Comparison of ENCODE assay signal across 9 mouse cellular contexts in the genomic region with DNA sequence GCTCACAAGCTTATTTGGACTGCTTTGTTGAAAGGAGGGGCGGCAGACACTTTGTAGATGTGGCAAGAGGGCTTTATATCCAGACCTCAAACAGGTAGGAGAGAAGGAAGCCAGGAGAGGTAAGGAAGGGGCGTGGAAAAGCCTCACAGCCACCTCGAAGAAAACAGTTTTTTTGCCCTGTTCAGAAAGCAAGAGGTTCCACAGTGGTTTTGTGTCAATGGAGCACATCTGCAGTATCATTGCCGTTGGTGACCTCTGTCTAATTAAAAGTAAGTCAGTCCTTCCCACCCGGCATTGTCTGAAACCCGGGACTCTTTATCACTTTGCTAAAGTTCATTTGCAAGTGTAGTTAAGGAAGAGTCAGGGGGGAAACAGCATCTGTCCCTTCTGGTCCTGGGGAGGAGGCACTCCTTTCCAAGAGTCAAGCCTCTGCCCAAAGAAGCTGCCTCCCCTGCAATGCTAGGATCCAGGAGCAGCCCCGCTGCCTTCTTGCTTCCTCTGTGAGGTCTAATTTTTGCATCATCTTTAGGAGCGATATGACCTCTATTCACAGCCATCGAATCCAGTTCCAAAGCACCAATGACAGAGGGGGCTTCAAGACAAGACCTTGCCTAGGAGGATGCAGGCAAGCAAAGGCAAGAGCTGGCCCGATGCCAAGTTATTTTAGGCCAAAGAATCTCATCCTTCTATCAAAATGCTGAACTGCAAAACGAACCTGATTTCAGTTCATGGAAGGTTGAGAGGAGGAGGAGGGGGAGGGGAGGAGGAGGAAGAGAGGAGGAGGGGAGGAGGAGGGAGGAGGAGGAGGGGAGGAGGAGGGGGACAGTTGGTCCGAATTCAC. TPM values are rescaled to one million over a fixed set of nuclear protein-coding genes. Genes with fewer than 3 reads are reported as not detected.
DNase-seq lines count a peak whose midpoint lies in the region; ATAC-seq and TF ChIP-seq lines count a peak whose summit lies in the region.
"Had no signal": no experiment of that assay in that cellular context is flagged by ENCODE, and none has a peak within 500 bp of the region (broad histone marks: within the 10 kb centered on the region; RNA-seq: fewer than 3 reads in every experiment).

No protein-coding gene starts in this region.

- H3K4me3 ChIP-seq in heart, embryonic 11.5 days (ENCODE audit: low read depth, low read length) = peak overlapping the region; percentile 51
- no peak overlapping the region for H3K4me3 ChIP-seq in heart, adult 2 months
- H3K4me3 ChIP-seq in forebrain, embryonic 14.5 days (ENCODE audit: low read depth, low read length) = peak overlapping the region; percentile 52

- H3K4me2 ChIP-seq in heart, embryonic 11.5 days = peak overlapping the region; percentile 90
- peak overlapping the region; percentile 73 for H3K4me2 ChIP-seq in forebrain, embryonic 14.5 days (ENCODE audit: low read length)

- no peaks in the 10 kb centered on the region for H3K4me1 ChIP-seq in heart, embryonic 11.5 days (ENCODE audit: control insufficient read depth, insufficient read depth, low read length)
- no peaks in the 10 kb centered on the region for H3K4me1 ChIP-seq in heart, adult 2 months (ENCODE audit: control insufficient read depth, insufficient read depth, low read length)
- peaks cover 5% of the 10 kb centered on the region for H3K4me1 ChIP-seq in forebrain, embryonic 14.5 days (ENCODE audit: control insufficient read depth, insufficient read depth, low read length)

- intact Hi-C loops in heart, adult 2 months (cut with DNase I) = no loop called here

- no peak for ATAC-seq in heart, embryonic 11.5 days (replicated peaks; ENCODE audit: insufficient number of reproducible peaks, low FRiP score, low TSS enrichment)
- ATAC-seq in cerebellum, adult (ENCODE audit: insufficient number of reproducible peaks, low FRiP score, low TSS enrichment) = peak; percentile 33
- ATAC-seq in forebrain, embryonic 14.5 days = peak; percentile 61

- no peaks in the 10 kb centered on the region for H3K36me3 ChIP-seq in heart, embryonic 11.5 days (ENCODE audit: control insufficient read depth, insufficient read depth, low read length)
- H3K36me3 ChIP-seq in heart, adult 2 months (ENCODE audit: control insufficient read depth, insufficient read depth, low read length) = no peaks in the 10 kb centered on the region
- H3K36me3 ChIP-seq in forebrain, embryonic 14.5 days (ENCODE audit: control insufficient read depth, insufficient read depth, low read length) = no peaks in the 10 kb centered on the region

- DNase-seq in heart, adult 2 months = no peak
- DNase-seq in forebrain, embryonic 14.5 days (ENCODE audit: low spot score) = peak; percentile 61
- DNase-seq in kidney, postnatal 4 days = peak; percentile 17 to 32
- peak; percentile 6 for DNase-seq in lung, postnatal 10 days
- DNase-seq in right cerebral cortex, postnatal 25 days = peak; percentile 28
- no peak for DNase-seq in thymus, postnatal 25 days

- no peak for TF ChIP-seq EP300 in heart, adult 2 months (IDR thresholded peaks at IDR 0.05; ENCODE audit: insufficient read depth, low read depth, low read length)

- no peak for TF ChIP-seq CTCF in heart, adult 2 months (IDR thresholded peaks at IDR 0.05)

- 4% methylated on average over 12 of the region's 12 CpGs for WGBS in heart, embryonic 11.5 days (ENCODE audit: insufficient replicate concordance)
- WGBS in heart, adult 2 months = 5% methylated on average over 12 of the region's 12 CpGs
- WGBS in forebrain, embryonic 14.5 days = 9% methylated on average over 12 of the region's 12 CpGs

- H3K79me2 ChIP-seq in heart, adult 2 months (replicated peaks; ENCODE audit: control insufficient read depth, insufficient read depth, low read length) = no peaks in the 10 kb centered on the region

- peaks cover 7% of the 10 kb centered on the region; the same call in 1 of the 2 replicates for H3K27me3 ChIP-seq in heart, embryonic 11.5 days (ENCODE audit: control insufficient read depth, insufficient read depth, low read length)
- no peaks in the 10 kb centered on the region; the same call in 1 of the 2 replicates for H3K27me3 ChIP-seq in heart, adult 2 months (ENCODE audit: control insufficient read depth, insufficient read depth, low read length)
- H3K27me3 ChIP-seq in forebrain, embryonic 14.5 days (replicated peaks; ENCODE audit: control insufficient read depth, insufficient read depth, low read length) = no peaks in the 10 kb centered on the region

- no peak overlapping the region for H3K9ac ChIP-seq in heart, embryonic 11.5 days (ENCODE audit: low read depth, low read length)
- no peak overlapping the region for H3K9ac ChIP-seq in heart, adult 2 months (ENCODE audit: low read depth, low read length)
- H3K9ac ChIP-seq in forebrain, embryonic 14.5 days (ENCODE audit: low read length) = peak overlapping the region; percentile 64

- no peak for TF ChIP-seq POLR2A in heart, adult 2 months (IDR thresholded peaks at IDR 0.05; ENCODE audit: insufficient read depth, low read depth, low read length)

- no peaks in the 10 kb centered on the region for H3K9me3 ChIP-seq in heart, embryonic 11.5 days (replicated peaks; ENCODE audit: control insufficient read depth, low read length)
- H3K9me3 ChIP-seq in forebrain, embryonic 14.5 days (replicated peaks; ENCODE audit: control insufficient read depth, low read length) = no peaks in the 10 kb centered on the region

- H3K27ac ChIP-seq in heart, embryonic 11.5 days (ENCODE audit: low read depth, low read length) = no peak overlapping the region
- H3K27ac ChIP-seq in heart, adult 2 months = no peak overlapping the region
- no peak overlapping the region for H3K27ac ChIP-seq in forebrain, embryonic 14.5 days (ENCODE audit: low read depth, low read length)

RNA-seq across cellular contexts. Expression of a gene that starts 31.5 kb away (rescaled TPM):
- polyA plus RNA-seq in heart, embryonic 11.5 days (2014; fragmentation: Nextera tagmentation; extraction: Ambion mirVana) = 0.10 and 0.18 TPM in 2 replicates
- total RNA-seq in heart, adult 2 months (2021) = under 1 TPM in 1 of 2 experiments, not detected in 1; 0.05 TPM
- 0.04 and 0.12 TPM in 2 replicates for polyA plus RNA-seq in heart, adult 2 months (2012; rRNA removed)
- polyA plus RNA-seq in forebrain, embryonic 14.5 days (2014; fragmentation: Nextera tagmentation; extraction: Ambion mirVana) = 4.6 and 7.6 TPM in 2 replicates
- total RNA-seq: heart, postnatal 36 days had no signal

Comparison
In these comparisons a context has a peak if more than half of its experiments do, and no peak if none do; other contexts are left out.
1. DNase-seq: peak in forebrain, embryonic 14.5 days (single experiment), kidney, postnatal 4 days (2 of 2), lung, postnatal 10 days (single experiment) and right cerebral cortex, postnatal 25 days (single experiment); none in heart, adult 2 months (0 of 2) and thymus, postnatal 25 days (single experiment).